Mouse (Mus musculus) olfactory bulb, adult 2 months (tissue): ENCODE measurements around the gene Lix1.

Source experiments
- CTCF ChIP-seq: fragments of 200-500 bp; IDR thresholded peaks from 2 replicates; pipeline ENCODE4 v1.5.1; 2012; ENCODE audit warnings: low read depth, mild to moderate bottlenecking, low read length, moderate library complexity; ENCODE audit not compliant: insufficient read depth
- POLR2A ChIP-seq: fragments of 200-500 bp; IDR thresholded peaks from 2 replicates; pipeline ENCODE4 v1.6.1; 2012; ENCODE audit warnings: mild to moderate bottlenecking, low read depth, low read length, moderate library complexity; ENCODE audit not compliant: insufficient read depth

GRCm38 (mm10) chr17:17447821-17448220, 45.3 kb downstream of the Lix1 start:
- no peak for TF ChIP-seq POLR2A
- TF ChIP-seq CTCF, result no peak
